Mouse (Mus musculus) heart, postnatal 36 days (tissue): ENCODE results near the gene Polr3g. TPM values are rescaled to one million over a fixed set of nuclear protein-coding genes. Genes with fewer than 3 reads are reported as not detected.
"Not testable (repeated sequence)": the region's sequence is repeated elsewhere in the genome, so short reads cannot be mapped to it uniquely, and the experiment has no call there.

Source experiments
- DNase-seq, 2 experiments: peaks; one replicate each; pipeline ENCODE4 v3.0.0; 2021 to 2022
- intact Hi-C: fragments of 180-260 bp; cut with DNase I; formaldehyde crosslinking; loops from one replicate; pipeline ENCODE4 v1.15.1; 2025
- total RNA-seq, 2 experiments: library from RNA; stranded (reverse); gene quantifications; 2 replicates each; pipeline ENCODE4 v1.2.3; 2021

The Polr3g gene
- 1 to 10 TPM; 2.7 to 3.7 TPM for total RNA-seq

DNA sequence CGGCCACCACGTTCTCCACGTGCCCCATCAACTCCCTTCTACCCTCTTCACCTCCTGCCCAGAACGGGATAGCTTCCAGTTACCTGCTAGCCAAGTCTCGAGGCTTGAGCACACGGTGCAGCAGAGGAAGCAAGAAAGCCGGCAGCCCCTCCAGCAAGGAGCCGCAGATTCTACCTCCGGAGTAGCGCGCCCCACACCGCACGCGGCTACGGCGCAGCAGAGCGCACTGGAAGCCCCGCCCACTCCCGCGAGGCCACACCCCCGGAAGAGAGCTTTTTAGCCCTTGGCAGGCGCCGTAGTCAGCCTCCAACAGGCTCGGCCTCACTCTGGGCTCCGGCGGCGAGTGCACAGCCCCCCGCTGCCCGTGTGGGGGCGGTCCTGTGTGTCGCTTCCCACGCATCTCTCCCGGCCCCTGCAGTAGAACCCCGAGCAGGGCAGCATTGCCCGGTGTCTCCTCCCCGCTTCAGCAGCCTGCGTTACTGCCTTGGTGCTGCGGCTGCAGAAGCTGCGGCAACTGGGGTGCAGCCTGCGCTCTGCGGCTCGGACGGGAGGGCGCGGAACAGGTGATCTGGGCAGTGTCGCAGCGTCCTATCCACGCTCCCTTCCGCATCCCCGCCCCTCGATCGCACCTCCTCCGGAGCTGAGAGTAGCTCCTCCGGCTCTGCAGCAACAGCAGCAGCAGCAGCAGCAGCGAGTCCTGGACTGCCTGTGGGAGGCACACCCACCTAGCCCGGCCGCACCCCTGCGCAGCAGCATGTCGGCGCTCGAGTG lies at the start of gene Polr3g, which contains the start of gene Mblac2:
Polr3g (minus strand) TSS at position 239 of the 771 bp plus-strand sequence.
Mblac2 (plus strand) TSS at position 567 of the 771 bp plus-strand sequence.
- peak; percentile 96 to 98 for DNase-seq
- intact Hi-C loops, result loop anchor here (5.0 kb wide), 2 partner anchors 51 to 71 kb away; partner anchors contain the start of gene Cetn3

DNA sequence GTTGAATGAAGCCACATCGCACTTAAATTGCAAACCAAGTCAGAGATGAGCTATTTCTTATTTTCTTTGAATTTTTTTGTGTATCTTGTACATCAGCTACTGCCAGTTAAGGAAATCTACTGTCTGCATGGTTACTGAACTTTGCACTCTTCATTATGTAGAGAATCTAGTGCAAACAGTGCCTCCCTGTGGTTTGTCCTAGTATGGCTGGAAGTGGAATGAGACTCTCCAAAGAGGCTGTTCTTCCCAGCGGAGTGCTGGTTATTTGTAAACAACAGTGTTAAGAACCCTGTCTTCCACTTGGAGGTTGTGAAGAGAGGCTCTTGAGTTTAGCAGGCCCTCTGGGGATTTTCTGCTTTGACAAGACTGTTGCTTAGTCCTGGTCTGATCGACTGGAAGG lies 49.6 kb upstream of the Polr3g start:
- intact Hi-C loops, result loop anchor here (5.0 to 10.0 kb wide), 4 partner anchors 48 to 896 kb away; partner anchors contain the start of genes Lysmd3, Mblac2 and Polr3g
- DNase-seq, result peak; percentile 28 to 37

GRCm38 (mm10) chr13:81757058-81757660 lies 46.3 kb upstream of the Polr3g start:
- DNase-seq, result peak in 1 of 2 experiments; percentile 20
- intact Hi-C loops, result no loop called here

- DNase-seq, result no peak
- intact Hi-C loops, result no loop called here
These were observed 44.5 kb upstream of the Polr3g start for GRCm38 (mm10) chr13:81755324-81755723.

- intact Hi-C loops, result no loop called here
- peak in 1 of 2 experiments; percentile 12 for DNase-seq
These were observed 44.1 kb upstream of the Polr3g start for GRCm38 (mm10) chr13:81754878-81755277.

- intact Hi-C loops, result no loop called here
- no peak for DNase-seq
These were observed 33.2 kb upstream of the Polr3g start for GRCm38 (mm10) chr13:81744092-81744396.

GRCm38 (mm10) chr13:81743391-81744091 lies 32.7 kb upstream of the Polr3g start:
- intact Hi-C loops, result no loop called here
- no peak for DNase-seq

DNA sequence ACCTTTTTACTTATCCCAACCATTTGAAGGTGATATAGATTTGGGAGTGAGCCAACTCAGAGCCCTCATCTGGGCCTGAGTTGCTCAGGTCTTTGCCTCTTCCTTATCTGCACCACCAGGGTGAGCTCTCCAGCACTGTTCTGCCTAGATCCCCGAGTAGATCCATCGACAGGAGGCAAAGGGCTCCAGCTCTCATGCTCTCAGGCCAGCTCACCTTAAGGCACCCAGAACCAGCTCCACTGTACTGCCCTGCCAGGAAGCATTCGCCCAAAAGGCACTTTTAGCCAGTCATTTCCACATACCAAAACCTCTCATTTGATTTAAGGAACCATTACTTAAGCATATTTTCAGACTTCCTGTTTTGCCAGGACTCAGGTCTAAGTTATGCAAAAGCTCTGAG lies 30.1 kb upstream of the Polr3g start:
- intact Hi-C loops, result no loop called here
- no peak for DNase-seq

DNA sequence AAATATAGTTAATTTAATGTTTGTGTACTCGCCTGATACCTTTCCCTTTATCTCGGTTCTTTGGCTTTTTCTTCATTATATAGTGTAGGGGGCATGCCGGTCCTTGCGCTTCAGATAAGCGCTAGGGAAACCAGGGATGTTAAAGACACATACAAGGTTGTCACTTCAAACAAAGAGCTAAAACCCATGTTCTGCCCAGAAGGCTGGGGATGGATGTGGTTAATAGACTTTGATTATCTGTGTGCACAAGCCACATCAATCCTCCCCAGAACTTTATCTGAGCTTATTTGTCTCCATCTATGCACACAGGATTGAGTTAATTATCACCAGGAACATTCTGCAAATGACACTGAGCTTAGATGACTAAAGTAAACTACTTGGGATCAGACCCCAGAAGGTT lies 25.8 kb upstream of the Polr3g start:
- DNase-seq, result no peak
- intact Hi-C loops, result no loop called here

DNA sequence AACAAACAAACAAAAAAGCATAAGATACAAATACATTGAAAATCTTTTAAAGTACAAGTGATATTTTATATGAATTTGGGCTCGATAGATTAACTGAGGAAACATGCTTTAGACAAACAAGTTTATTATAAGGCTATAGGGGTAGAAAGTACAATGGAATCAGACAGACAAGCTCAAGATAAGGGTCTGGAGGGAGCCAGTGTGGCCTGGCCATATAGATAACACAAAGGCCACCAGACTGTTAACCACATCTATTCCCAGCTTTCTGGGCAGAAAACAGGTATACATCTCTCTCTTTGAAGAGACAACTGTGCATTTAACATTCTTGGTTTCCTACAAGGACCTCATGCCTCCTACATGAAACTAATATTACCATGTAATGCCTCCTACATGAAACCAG lies 19.5 kb upstream of the Polr3g start:
- intact Hi-C loops, result no loop called here
- no peak for DNase-seq

DNA sequence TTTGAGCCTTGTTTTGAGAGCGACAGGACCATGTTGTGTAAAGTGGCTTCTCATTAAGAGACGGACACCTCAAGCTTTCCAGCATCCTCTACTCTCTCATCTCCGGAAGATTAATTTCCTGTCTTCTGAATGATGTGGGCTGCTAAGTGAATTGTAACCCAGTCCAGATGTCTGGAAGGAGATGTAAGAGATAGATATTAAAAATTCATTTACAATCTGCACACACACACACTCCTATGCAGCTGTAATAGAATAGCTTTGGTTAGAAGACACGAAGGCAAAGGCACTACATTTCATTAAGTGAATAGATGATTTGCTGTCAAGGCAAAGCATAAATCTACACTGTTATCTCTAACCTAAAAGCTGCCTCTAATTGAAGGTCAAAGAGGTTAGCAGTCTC lies 18.3 kb upstream of the Polr3g start:
- intact Hi-C loops, result no loop called here
- DNase-seq, result no peak

DNA sequence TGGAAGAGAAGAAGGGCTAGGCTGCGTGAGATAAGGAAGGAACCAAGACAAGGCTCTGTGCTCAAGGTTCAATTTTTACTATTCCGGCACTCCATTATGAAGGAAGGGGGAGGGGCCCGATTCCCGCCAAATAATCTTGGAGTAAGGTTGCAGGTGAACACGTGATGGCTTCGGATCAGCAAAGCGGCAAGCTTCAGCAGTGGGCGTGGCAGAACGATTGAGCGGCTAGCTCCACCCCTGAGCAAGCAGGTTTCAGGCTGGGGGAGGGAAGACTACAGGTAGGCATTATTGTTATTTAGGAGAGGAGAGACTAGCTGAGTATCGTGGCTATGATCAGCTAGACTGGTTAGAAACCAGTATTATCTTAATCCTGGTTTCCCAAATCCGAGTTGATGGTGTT lies 17.3 kb upstream of the Polr3g start:
- DNase-seq, intact Hi-C loops: not testable (repeated sequence)

- no peak for DNase-seq
- intact Hi-C loops, result loop anchor here (5.0 kb wide), 2 partner anchors 48 to 68 kb away; partner anchors contain the start of gene Cetn3
These were observed 3.1 kb upstream of the Polr3g start for GRCm38 (mm10) chr13:81713896-81714295.

DNA sequence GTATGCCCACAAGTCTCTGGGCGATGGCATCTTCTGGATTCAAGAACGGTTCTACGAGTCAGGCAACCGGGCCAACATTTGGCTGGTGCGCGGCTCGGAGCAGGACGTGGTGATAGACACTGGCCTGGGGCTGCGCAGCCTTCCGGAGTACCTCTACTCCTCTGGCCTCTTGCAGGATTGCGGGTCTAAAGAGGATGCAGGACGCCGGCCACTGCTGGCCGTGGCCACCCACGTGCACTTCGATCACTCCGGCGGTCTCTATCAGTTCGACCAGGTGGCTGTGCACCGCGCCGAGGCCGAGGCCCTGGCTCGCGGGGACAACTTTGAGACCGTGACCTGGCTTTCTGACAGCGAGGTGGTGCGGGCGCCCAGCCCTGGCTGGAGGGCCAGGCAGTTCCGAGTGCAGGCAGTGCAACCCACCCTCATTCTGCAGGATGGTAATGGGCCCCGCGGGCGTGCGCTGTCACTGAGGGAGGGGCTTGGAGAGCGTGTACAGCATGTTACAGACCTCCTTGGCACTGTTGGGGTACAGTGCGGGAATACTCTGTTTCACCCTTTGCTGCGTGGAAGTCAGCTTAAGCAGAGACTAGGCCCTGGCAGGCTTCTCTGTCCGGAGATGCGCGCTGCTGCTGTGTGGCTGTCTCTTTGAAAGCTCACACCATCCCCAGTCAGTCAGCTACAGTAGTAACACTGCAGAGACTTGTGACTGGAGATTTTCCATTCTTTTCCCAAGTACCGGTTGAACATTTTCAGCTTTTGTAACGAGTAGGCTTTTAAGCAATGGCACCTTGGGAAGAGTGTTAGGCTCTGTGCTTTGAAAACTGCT lies 946 bp upstream of the Polr3g start:
- intact Hi-C loops, result loop anchor here (5.0 kb wide), 2 partner anchors 51 to 71 kb away; partner anchors contain the start of gene Cetn3
- peak in 1 of 2 experiments; percentile 7 for DNase-seq

DNA sequence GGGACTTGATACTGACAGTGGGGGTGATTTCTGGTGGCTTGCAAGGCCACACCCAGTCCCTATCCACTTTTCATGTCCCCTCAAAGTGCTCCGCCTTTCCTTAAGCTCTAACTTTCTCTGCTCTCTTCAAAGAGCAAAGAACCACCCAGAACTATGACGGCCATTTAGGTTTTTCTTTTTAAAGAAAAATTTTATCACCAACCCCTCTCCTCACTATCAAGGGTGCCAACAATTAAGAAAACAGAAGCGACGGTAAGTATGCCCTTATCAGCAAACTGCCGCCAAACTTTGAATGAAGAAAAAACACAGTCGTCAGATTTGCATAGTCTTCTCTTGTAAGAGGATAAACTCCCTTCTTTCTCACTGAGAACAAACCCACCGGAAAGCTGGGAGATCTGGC lies 547 bp downstream of the Polr3g start:
- DNase-seq, result no peak

GRCm38 (mm10) chr13:81709805-81710204 lies 1.0 kb downstream of the Polr3g start:
- no peak for DNase-seq
- intact Hi-C loops, result loop anchor here (2.0 to 5.0 kb wide), 3 partner anchors 52 to 72 kb away; partner anchors contain the start of genes Cetn3 and Lysmd3

More for the DNA sequence above, 547 bp downstream of the Polr3g start:
- intact Hi-C loops, result loop anchor here (5.0 kb wide), 2 partner anchors 52 to 72 kb away; partner anchors contain the start of gene Cetn3

GRCm38 (mm10) chr13:81706311-81706710 lies 4.5 kb downstream of the Polr3g start:
- DNase-seq, result no peak
- intact Hi-C loops, result no loop called here

DNA sequence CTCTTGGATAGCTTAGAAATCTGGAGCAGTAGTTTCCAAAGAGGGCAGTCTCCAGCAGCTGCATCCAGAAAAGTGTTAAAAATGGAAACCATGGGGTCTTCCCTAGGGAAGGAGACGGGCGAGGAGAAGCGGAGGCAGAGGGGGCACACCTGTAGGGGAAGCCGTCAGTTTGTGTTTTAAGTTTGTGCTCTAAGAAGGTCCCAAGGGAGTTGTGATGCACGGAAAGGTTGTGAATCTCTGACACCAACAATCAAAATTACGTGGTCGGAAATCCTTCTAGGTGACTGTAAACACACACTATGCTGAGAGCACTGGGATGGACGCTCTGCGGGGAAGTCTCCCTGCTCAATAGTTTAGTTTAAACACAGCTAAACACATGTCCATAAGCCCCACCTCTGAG lies 7.2 kb downstream of the Polr3g start:
- intact Hi-C loops, result no loop called here
- DNase-seq, result no peak

GRCm38 (mm10) chr13:81703148-81703547 lies 7.7 kb downstream of the Polr3g start:
- intact Hi-C loops, result no loop called here
- DNase-seq, result no peak

DNA sequence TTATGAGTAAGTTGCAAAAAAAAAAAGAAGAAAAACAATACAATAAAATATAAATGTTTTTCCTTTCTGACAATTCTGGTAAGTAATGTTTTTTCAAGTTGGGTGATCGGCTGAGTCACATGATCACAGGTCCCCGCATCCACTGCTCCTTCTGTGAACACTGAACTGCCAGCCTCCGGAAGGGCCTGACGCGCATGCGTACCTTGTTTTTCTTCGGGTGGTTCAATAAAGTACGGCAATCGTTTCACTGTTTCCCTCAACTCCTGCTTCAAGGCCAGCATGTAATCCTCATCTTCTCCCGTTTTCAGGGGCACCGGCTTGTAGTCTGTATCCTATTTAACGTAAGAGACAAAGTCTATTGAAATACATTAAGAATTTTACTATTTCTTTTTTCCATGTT lies 16.4 kb downstream of the Polr3g start:
- intact Hi-C loops, result no loop called here
- DNase-seq, result no peak
